Mouse (Mus musculus) MEL (cell line): ENCODE results near the gene 9830107B12Rik.

Experiments used
- CTCF ChIP-seq, 3 experiments: IDR thresholded peaks in 2 of 3; conservative IDR thresholded peaks in 1 of 3; 2 replicates each; pipeline ENCODE4 v1.5.1; 2011 to 2012; ENCODE audit warnings: low read length in 3 of 3, low read depth in 2 of 3, mild to moderate bottlenecking in 2 of 3, improper control_type of control experiment in 1 of 3, inconsistent platforms in 1 of 3, mixed read lengths in 1 of 3, moderate library complexity in 1 of 3; ENCODE audit not compliant: control insufficient read depth in 1 of 3, insufficient read depth in 1 of 3, poor library complexity in 1 of 3, severe bottlenecking in 1 of 3
- MAZ ChIP-seq: IDR thresholded peaks from 2 replicates; pipeline ENCODE4 v1.6.1; 2012; ENCODE audit warnings: low read depth, mild to moderate bottlenecking, inconsistent platforms, low read length, improper control_type of control experiment
- ZC3H11A ChIP-seq: IDR thresholded peaks from 2 replicates; pipeline ENCODE4 v1.6.1; 2012; ENCODE audit warnings: low read depth, mild to moderate bottlenecking, inconsistent platforms, low read length, improper control_type of control experiment

- TF ChIP-seq CTCF (IDR thresholded peaks at IDR 0.05 in 2 of 3, conservative IDR thresholded peaks at IDR 0.05 in 1 of 3; ENCODE audit: control insufficient read depth in 1 of 3, insufficient read depth in 1 of 3, low read depth in 2 of 3, low read length in 3 of 3, poor library complexity in 1 of 3, severe bottlenecking in 1 of 3) (no peak), MAZ (no peak), ZC3H11A (no peak)
Measured at GRCm38 (mm10) chr17:48118570-48118969, 27.5 kb downstream of the 9830107B12Rik start.
